Mouse (Mus musculus) leukemia stem cell, adult 10-12 weeks (primary cell): ENCODE results near the gene Stam. TPM values are rescaled to one million over a fixed set of nuclear protein-coding genes. Genes with fewer than 3 reads are reported as not detected.

Experiments used
- polyA plus RNA-seq: library from polyadenylated mRNA; stranded (reverse); fragments of >175 nt; gene quantifications from 2 replicates; pipeline ENCODE4 v1.2.3, GENCODE M21; 2012; ENCODE audit warnings: low replicate concordance

The Stam gene
- 40.3 and 62.2 TPM in 2 replicates for polyA plus RNA-seq

DNA sequence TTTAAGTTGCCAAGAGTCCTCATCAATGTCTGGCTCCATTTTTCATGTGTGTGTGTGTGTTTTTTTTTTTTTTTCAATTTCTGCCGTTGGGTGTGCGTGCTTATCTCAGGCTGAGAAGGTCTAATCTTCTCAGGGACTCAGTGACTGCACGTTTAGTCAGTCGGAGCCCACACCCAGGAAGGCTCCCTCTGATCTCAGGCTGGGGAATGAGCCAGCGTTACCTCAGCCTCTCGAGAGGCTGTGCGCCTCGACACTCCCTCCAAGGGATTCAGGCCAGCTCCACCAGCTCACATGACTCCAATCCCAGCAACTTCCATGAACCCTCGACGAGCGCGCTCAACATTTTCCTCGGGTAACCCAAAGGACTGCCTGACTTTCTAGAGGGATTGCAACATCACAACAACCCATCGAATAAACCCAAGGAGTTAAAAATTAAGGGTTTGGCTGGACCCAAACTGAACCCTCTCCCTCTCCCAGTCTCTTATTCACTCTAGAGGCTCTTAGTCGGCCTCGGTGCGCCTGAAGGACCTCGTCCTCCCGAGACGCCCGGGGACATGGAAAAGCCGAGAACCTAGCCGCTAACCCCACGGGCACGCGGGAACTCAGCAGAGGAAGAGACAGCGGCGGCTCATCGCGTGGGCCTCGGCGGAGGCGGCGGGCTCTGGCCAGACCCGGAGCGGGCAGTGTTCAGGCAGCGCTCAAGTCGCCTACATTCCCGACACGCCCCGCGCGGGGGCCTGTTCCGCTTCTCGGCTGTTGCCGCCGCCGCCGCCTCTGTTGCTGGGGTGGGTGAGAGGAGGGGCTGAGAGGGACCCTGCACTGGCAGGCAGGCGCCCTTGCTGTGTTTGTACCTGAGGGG lies at the start of gene Stam:
Stam (plus strand) TSS at position 737 of the 859 bp plus-strand sequence.

DNA sequence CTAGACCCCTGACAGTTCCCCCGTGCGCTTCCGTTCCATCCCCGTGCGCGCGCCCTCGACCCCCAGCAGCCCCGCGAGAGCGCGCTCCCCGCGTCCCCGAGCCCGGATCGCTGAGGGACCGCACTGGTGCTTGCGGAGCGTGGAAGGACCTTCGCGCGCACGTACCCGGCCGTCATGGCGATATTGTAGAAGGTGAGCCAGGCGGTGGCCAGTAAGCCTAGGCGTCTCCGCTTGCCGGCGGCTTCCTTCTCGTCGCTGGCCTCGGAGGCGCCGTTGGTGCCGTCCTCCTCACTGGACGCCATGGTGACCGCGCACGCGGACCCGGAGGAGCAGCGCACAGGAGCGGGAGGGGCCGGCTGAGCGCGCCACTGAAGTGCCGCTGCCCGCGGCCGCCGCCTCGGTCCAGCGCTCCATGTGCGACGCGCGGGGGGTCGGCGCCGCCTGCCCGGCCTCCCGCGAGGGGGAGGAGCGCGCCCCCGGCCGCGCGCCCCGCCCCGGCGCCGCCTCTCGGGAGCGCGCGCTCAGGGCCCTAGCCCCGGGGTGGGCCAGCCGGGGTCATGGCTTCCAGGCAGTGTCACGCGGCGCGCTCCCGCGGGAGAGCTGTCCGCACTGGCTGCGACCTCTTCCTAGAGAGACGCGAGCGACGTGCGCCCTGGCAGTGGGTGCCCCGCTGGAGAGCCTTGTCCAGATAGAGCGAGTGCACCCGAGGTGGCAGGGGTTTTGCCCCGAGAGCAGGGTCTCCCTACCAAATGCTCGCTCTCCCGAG lies 18.1 kb upstream of the Stam start, which contains the start of gene Hacd1:
Hacd1 (minus strand) TSS at position 570 of the 766 bp plus-strand sequence.

GRCm38 (mm10) chr2:14174334-14174733 lies 100.4 kb downstream of the Stam start, which contains the start of gene Tmem236:
Gene Tmem236 (plus strand): TSS chr2:14174523.

Other genes with a start within 250 kb of the Stam start
- 33.4 and 49.9 TPM in 2 replicates for gene Hacd1, start 18.0 kb upstream of the Stam start, polyA plus RNA-seq
- not detected in 2 replicates for gene Tmem236, start 100.4 kb downstream of the Stam start, polyA plus RNA-seq
- gene Mrc1, start 155.3 kb downstream of the Stam start, polyA plus RNA-seq, result 1.0 and 1.4 TPM in 2 replicates